In the genomic region with DNA sequence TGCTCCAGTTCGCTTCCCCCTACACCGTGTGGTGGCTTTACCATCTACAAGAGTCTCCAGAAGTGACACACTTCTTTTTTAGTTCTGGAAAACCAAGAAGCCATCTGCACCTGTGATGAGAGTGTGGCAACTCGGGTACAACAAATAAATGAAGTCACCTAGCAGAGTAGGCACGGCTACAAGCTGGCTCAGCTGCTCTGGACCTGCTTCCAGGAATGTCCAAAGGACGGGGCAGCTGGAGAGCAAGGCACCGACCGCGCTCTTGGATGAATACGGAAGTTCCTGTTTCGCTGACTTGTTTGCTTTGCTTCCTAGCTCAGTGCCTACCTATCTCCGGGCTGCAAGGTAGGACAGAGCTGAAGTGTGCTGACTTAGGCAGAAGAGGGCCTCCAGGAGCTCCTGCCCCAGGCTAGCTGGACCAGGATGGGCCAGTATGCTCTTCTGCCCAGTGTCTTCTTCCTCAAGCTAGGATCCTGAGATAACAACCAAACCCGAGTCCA, we compare ENCODE assay signal across 22 mouse cellular contexts. TPM values are rescaled to one million over a fixed set of nuclear protein-coding genes. Genes with fewer than 3 reads are reported as not detected.
DNase-seq lines count a peak whose midpoint lies in the region; ATAC-seq and TF ChIP-seq lines count a peak whose summit lies in the region.
"Had no signal": no experiment of that assay in that cellular context is flagged by ENCODE, and none has a peak within 500 bp of the region (broad histone marks: within the 10 kb centered on the region; RNA-seq: fewer than 3 reads in every experiment).

No protein-coding gene starts in this region.

- no peak for TF ChIP-seq CTCF in heart, adult 2 months (IDR thresholded peaks at IDR 0.05)
- no peak for TF ChIP-seq CTCF in heart, postnatal 0 days (IDR thresholded peaks at IDR 0.05; ENCODE audit: low read depth)

- intact Hi-C loops in heart, adult 2 months (cut with DNase I): loop anchor here (5.0 to 10.0 kb wide), 2 partner anchors 38 to 355 kb away; no protein-coding TSS in a partner anchor
- intact Hi-C loops in heart, postnatal 10 days (cut with DNase I): loop anchor here (2.0 kb wide), 1 partner anchor 15 kb away; no protein-coding TSS in a partner anchor

- H3K79me2 ChIP-seq in heart, adult 2 months (replicated peaks; ENCODE audit: control insufficient read depth, insufficient read depth, low read length): no peaks in the 10 kb centered on the region

- no peaks in the 10 kb centered on the region for H3K36me3 ChIP-seq in heart, adult 2 months (ENCODE audit: control insufficient read depth, insufficient read depth, low read length)
- H3K36me3 ChIP-seq in heart, postnatal 0 days (replicated peaks; ENCODE audit: control insufficient read depth, insufficient read depth, low read length): no peaks in the 10 kb centered on the region
- no peaks in the 10 kb centered on the region for H3K36me3 ChIP-seq in intestine, embryonic 15.5 days
- H3K36me3 ChIP-seq in stomach, embryonic 14.5 days (ENCODE audit: control insufficient read depth, insufficient read depth, low read length): no peaks in the 10 kb centered on the region
- H3K36me3 ChIP-seq: forebrain, embryonic 15.5 days; neural tube, embryonic 13.5 days had no signal

- H3K27me3 ChIP-seq in heart, adult 2 months (ENCODE audit: control insufficient read depth, insufficient read depth, low read length): no peaks in the 10 kb centered on the region
- no peaks in the 10 kb centered on the region for H3K27me3 ChIP-seq in heart, postnatal 0 days (ENCODE audit: control insufficient read depth, insufficient read depth, low read length)
- no peaks in the 10 kb centered on the region for H3K27me3 ChIP-seq in intestine, embryonic 15.5 days (replicated peaks)
- no peaks in the 10 kb centered on the region for H3K27me3 ChIP-seq in stomach, embryonic 14.5 days (ENCODE audit: control insufficient read depth, insufficient read depth, low read length)
- H3K27me3 ChIP-seq: forebrain, embryonic 15.5 days; neural tube, embryonic 13.5 days had no signal

- H3K4me2 ChIP-seq in heart, postnatal 0 days (ENCODE audit: low read depth, low read length): no peak overlapping the region
- H3K4me2 ChIP-seq in intestine, embryonic 15.5 days (replicated peaks): no peak overlapping the region
- no peak overlapping the region for H3K4me2 ChIP-seq in stomach, embryonic 14.5 days (replicated peaks; ENCODE audit: low read depth, low read length)
- H3K4me2 ChIP-seq: forebrain, embryonic 15.5 days; hindbrain, embryonic 14.5 days; neural tube, embryonic 13.5 days had no signal

- no peak for DNase-seq in heart, adult 2 months
- DNase-seq in heart, postnatal 10 days: no peak
- DNase-seq in heart, postnatal 0 days (ENCODE audit: low spot score): no peak
- DNase-seq in heart, postnatal 4 days: no peak
- DNase-seq in adrenal gland, postnatal 4 days (ENCODE audit: low spot score in 2 of 2): no peak
- DNase-seq: adrenal gland, postnatal 36 days; cerebellum, adult 18-20 months; cerebellum, postnatal 25 days; embryo, embryonic 11 days; kidney, adult 11 months; kidney, postnatal 10 days; lung, postnatal 14 days; midbrain, embryonic 14.5 days; thymus, adult 2 months had no signal

- TF ChIP-seq POLR2A in heart, adult 2 months (IDR thresholded peaks at IDR 0.05; ENCODE audit: insufficient read depth, low read depth, low read length): no peak

- no peak overlapping the region for H3K9ac ChIP-seq in heart, adult 2 months (ENCODE audit: low read depth, low read length)
- H3K9ac ChIP-seq in heart, postnatal 0 days (replicated peaks; ENCODE audit: low read depth, low read length): no peak overlapping the region
- H3K9ac ChIP-seq in intestine, embryonic 15.5 days: no peak overlapping the region
- no peak overlapping the region for H3K9ac ChIP-seq in stomach, embryonic 14.5 days (replicated peaks; ENCODE audit: low read depth, low read length)
- H3K9ac ChIP-seq: forebrain, embryonic 15.5 days; hindbrain, embryonic 14.5 days; neural tube, embryonic 13.5 days had no signal

- H3K4me1 ChIP-seq in heart, adult 2 months (ENCODE audit: control insufficient read depth, insufficient read depth, low read length): no peaks in the 10 kb centered on the region
- no peaks in the 10 kb centered on the region; the same call in 1 of the 2 replicates for H3K4me1 ChIP-seq in heart, postnatal 0 days (ENCODE audit: control insufficient read depth, insufficient read depth)
- H3K4me1 ChIP-seq in intestine, embryonic 15.5 days (replicated peaks): no peaks in the 10 kb centered on the region
- 0 out of 2 replicates have a peak, but pooled peaks cover 3% of the 10 kb centered on the region for H3K4me1 ChIP-seq in stomach, embryonic 14.5 days (ENCODE audit: control insufficient read depth, insufficient read depth, low read length)
- H3K4me1 ChIP-seq: neural tube, embryonic 13.5 days had no signal

- H3K27ac ChIP-seq in heart, adult 2 months: peak overlapping the region; percentile 50
- peak overlapping the region; percentile 36; the same call in 1 of the 2 replicates for H3K27ac ChIP-seq in heart, postnatal 0 days (ENCODE audit: low read depth)
- no peak overlapping the region for H3K27ac ChIP-seq in intestine, embryonic 15.5 days
- H3K27ac ChIP-seq in stomach, embryonic 14.5 days (ENCODE audit: low read length): 0 out of 2 replicates have a peak overlapping the region, but pooled peaks have one; percentile 10
- H3K27ac ChIP-seq: forebrain, embryonic 15.5 days; hindbrain, embryonic 14.5 days; neural tube, embryonic 13.5 days had no signal

- H3K4me3 ChIP-seq in heart, adult 2 months: peak overlapping the region; percentile 8; the same call in 1 of the 2 replicates
- H3K4me3 ChIP-seq in heart, postnatal 0 days (ENCODE audit: low read depth, low read length): no peak overlapping the region
- no peak overlapping the region for H3K4me3 ChIP-seq in intestine, embryonic 15.5 days (replicated peaks)
- no peak overlapping the region for H3K4me3 ChIP-seq in stomach, embryonic 14.5 days (ENCODE audit: low read depth, low read length)
- H3K4me3 ChIP-seq: forebrain, embryonic 15.5 days; megakaryocyte, embryonic 14.5 days; neural tube, embryonic 13.5 days had no signal

- TF ChIP-seq EP300 in heart, adult 2 months (IDR thresholded peaks at IDR 0.05; ENCODE audit: insufficient read depth, low read depth, low read length): no peak
- TF ChIP-seq EP300 in heart, postnatal 0 days (IDR thresholded peaks at IDR 0.05; ENCODE audit: low read depth): no peak

- ATAC-seq in heart, postnatal 0 days (ENCODE audit: insufficient read depth, low read depth): no peak
- peak; percentile 41; the same call in 1 of the 2 replicates for ATAC-seq in intestine, embryonic 15.5 days
- ATAC-seq in stomach, embryonic 14.5 days (ENCODE audit: insufficient number of reproducible peaks, insufficient read depth, low FRiP score, low read depth): no peak
- ATAC-seq in granulocyte monocyte progenitor cell, adult 5-6 weeks (replicated peaks; ENCODE audit: poor library complexity, severe bottlenecking): no peak
- ATAC-seq: CD4-positive, CD25-positive, alpha-beta regulatory T cell, adult 4 months; forebrain, embryonic 15.5 days had no signal

- WGBS in heart, adult 2 months: 54% methylated on average over 12 of the region's 12 CpGs
- WGBS in heart, postnatal 0 days: 63% methylated on average over 12 of the region's 12 CpGs
- WGBS in intestine, embryonic 15.5 days: 67% methylated on average over 12 of the region's 12 CpGs
- WGBS in stomach, embryonic 14.5 days: 69% methylated on average over 12 of the region's 12 CpGs

- no peaks in the 10 kb centered on the region for H3K9me3 ChIP-seq in heart, postnatal 0 days (replicated peaks; ENCODE audit: control insufficient read depth, low read length)
- H3K9me3 ChIP-seq in intestine, embryonic 15.5 days: no peaks in the 10 kb centered on the region
- H3K9me3 ChIP-seq in stomach, embryonic 14.5 days (ENCODE audit: control insufficient read depth, low read depth, low read length): no peaks in the 10 kb centered on the region
- H3K9me3 ChIP-seq: forebrain, embryonic 15.5 days; megakaryocyte, embryonic 14.5 days; neural tube, embryonic 13.5 days had no signal

RNA-seq across cellular contexts. Expression of gene Rbfox2, which starts 22.9 kb away (rescaled TPM):
- 100 to 1,000 TPM; 106 to 110 TPM for total RNA-seq in heart, adult 2 months (2021)
- polyA plus RNA-seq in heart, adult 2 months (2012; rRNA removed): 86.0 and 145 TPM in 2 replicates
- 100 to 1,000 TPM; 134 to 153 TPM for total RNA-seq in heart, postnatal 10 days (2021)
- total RNA-seq in heart, postnatal 0 days (2014; rRNA removed; ENCODE audit: low replicate concordance): 143 and 151 TPM in 2 replicates
- 47.6 and 49.1 TPM in 2 replicates for polyA plus RNA-seq in heart, postnatal 0 days (2015; fragmentation: Nextera tagmentation; extraction: Ambion mirVana)
- 100 to 1,000 TPM; 175 to 186 TPM for total RNA-seq in heart, postnatal 4 days (2021)
- polyA plus RNA-seq in intestine, embryonic 15.5 days (2015; fragmentation: Nextera tagmentation; extraction: Ambion mirVana): 42.6 and 44.8 TPM in 2 replicates
- 90.5 and 93.7 TPM in 2 replicates for polyA plus RNA-seq in stomach, embryonic 14.5 days (2014; fragmentation: Nextera tagmentation; extraction: Ambion mirVana)
- 0.19 and 0.24 TPM in 2 replicates for total RNA-seq in granulocyte monocyte progenitor cell, adult 5-6 weeks (2014; fragmentation: Nextera tagmentation)
- 2.8 and 3.6 TPM in 2 replicates for total RNA-seq in granulocyte monocyte progenitor cell, adult 5-6 weeks (2017)
- total RNA-seq in adrenal gland, postnatal 4 days (2021): 100 to 1,000 TPM; 102 to 104 TPM
- polyA plus RNA-seq: CD4-positive, CD25-positive, alpha-beta regulatory T cell, adult 4 months had no signal

Comparison
In these comparisons a context has a peak if more than half of its experiments do, and no peak if none do; other contexts are left out.
1. RNA of gene Rbfox2, which starts 22.9 kb away (total RNA-seq): 175 to 186 TPM in heart, postnatal 4 days, 134 to 153 TPM in heart, postnatal 10 days, 143 to 151 TPM in heart, postnatal 0 days, 106 to 110 TPM in heart, adult 2 months and 102 to 104 TPM in adrenal gland, postnatal 4 days; 0.19 to 3.6 TPM in granulocyte monocyte progenitor cell, adult 5-6 weeks; every median in the first group is over 10 times any median in the second.